Mouse (Mus musculus) erythroblast, embryonic 14.5 days (primary cell): ENCODE data around the gene Lrrc38.

Experiments
- GATA1 ChIP-seq: IDR thresholded peaks from 2 replicates; pipeline ENCODE4 v1.6.1; 2012; ENCODE audit warnings: low read length, inconsistent platforms, mixed read lengths
- TAL1 ChIP-seq: IDR thresholded peaks from 3 replicates; pipeline ENCODE4 v1.6.1; 2012; ENCODE audit warnings: low read length, inconsistent platforms, mixed read lengths

DNA sequence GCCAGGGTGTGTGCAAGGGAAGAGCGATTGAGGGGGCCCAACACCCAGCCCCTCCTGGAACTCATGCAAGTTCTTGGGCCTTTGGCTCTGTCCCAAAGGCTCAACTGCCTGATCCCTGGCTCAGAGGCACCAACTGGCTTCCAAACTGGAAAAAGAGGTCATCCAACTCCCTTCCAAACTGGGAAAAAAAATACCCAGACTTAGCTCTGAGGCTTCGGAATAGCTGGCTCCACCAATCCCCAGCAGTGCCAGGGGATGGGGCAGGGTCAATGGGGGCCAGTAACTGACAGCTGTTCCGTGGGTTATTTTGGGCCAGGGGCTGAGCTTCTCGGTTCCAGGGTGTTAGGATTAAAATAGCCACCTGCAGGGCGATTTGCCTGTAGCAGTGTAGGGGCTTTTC lies 879 bp upstream of the Lrrc38 start:
- TF ChIP-seq GATA1 = no peak
- TF ChIP-seq TAL1 = no peak
